Mouse (Mus musculus) neural tube, embryonic 11.5 days (tissue): ENCODE measurements at regions not wholly inside any gene's neighbourhood (a gene's known extent, or its start where the extent isn't known, plus 50 kb on each side); places are given as distances from the start of the nearest gene placed in this dataset.

Experiments used
- ATAC-seq: fragments of 200-750 bp; cut with Nextera tagmentation; 2 replicates; pipeline ENCODE4 v1.8.0; 2017; ENCODE audit warnings: moderate number of reproducible peaks, mild to moderate bottlenecking, moderate TSS enrichment, moderate library complexity; ENCODE audit not compliant: insufficient read depth, low FRiP score, low TSS enrichment
- DNase-seq: peaks from one replicate; pipeline ENCODE4 v3.0.0-alpha.2; 2015; ENCODE audit warnings: low spot score
- H3K27ac ChIP-seq: fragments of 300-500 bp; sonication (generic); 2 replicates; pipeline ENCODE4 v1.5.1; 2014; ENCODE audit warnings: low read depth, mild to moderate bottlenecking, low read length
- H3K27me3 ChIP-seq: fragments of 300-500 bp; sonication (generic); 2 replicates; pipeline ENCODE4 v1.6.1; 2014; ENCODE audit warnings: mild to moderate bottlenecking, low read length, mixed read lengths; ENCODE audit not compliant: control insufficient read depth, insufficient read depth
- H3K36me3 ChIP-seq: fragments of 300-500 bp; sonication (generic); 2 replicates; pipeline ENCODE4 v1.6.1; 2014; ENCODE audit warnings: mild to moderate bottlenecking, low read length, moderate library complexity, mixed read lengths; ENCODE audit not compliant: control insufficient read depth, insufficient read depth
- H3K4me1 ChIP-seq: fragments of 300-500 bp; sonication (generic); 2 replicates; pipeline ENCODE4 v1.6.1; 2014; ENCODE audit warnings: low read length, mixed read lengths; ENCODE audit not compliant: control insufficient read depth, insufficient read depth
- H3K4me2 ChIP-seq: fragments of 300-500 bp; sonication (generic); 2 replicates; pipeline ENCODE4 v1.6.1; 2014; ENCODE audit warnings: low read depth, mild to moderate bottlenecking, moderate library complexity
- H3K4me3 ChIP-seq: fragments of 300-500 bp; sonication (generic); 2 replicates; pipeline ENCODE4 v1.5.1; 2014; ENCODE audit warnings: low read depth, low read length
- H3K9ac ChIP-seq: fragments of 300-500 bp; sonication (generic); 2 replicates; pipeline ENCODE4 v1.6.1; 2014; ENCODE audit warnings: mild to moderate bottlenecking, low read length
- H3K9me3 ChIP-seq: fragments of 300-500 bp; sonication (generic); 2 replicates; pipeline ENCODE4 v1.6.1; 2016; ENCODE audit warnings: low read length; ENCODE audit not compliant: control insufficient read depth
- WGBS: fragments of 180-500 bp; shearing (Covaris S2); extraction: QIAGEN DNeasy Blood & Tissue Kit; methylation state at CpG from one replicate; pipeline ENCODE4 v1.1.7; 2014; 5-methylcytosine and 5-hydroxymethylcytosine counted together

DNA sequence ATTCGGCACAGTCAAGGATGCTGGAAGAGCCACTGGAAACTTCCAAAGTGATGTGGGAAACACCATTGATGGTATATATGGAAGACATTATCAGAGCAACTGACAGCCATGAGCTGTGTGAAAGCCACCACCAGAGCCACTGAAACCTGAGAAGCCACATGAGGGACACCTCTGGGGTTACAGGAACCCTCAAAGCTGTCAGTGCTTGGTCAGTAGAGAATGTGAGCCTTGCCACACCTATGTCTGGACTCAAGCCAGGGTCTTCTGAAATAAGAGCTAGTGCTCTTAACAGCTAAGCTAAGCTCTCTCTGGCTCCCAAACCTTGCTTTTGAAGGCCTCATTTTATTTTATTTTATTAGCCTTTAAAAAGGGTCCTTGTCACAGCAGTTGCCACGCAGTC lies 170.2 kb upstream of the Rapgef5 start:
- Histone ChIP-seq H3K36me3 (no peaks in the 10 kb centered on the region), H3K9ac (no peak overlapping the region), H3K4me2 (no peak overlapping the region), H3K27me3 (no peaks in the 10 kb centered on the region), H3K9me3 (no peaks in the 10 kb centered on the region), H3K27ac (no peak overlapping the region), H3K4me3 (no peak overlapping the region), H3K4me1 (peaks cover 29% of the 10 kb centered on the region)
- DNase-seq: no peak
- WGBS: 80% methylated on average over 2 of the region's 2 CpGs
- no peak for ATAC-seq

DNA sequence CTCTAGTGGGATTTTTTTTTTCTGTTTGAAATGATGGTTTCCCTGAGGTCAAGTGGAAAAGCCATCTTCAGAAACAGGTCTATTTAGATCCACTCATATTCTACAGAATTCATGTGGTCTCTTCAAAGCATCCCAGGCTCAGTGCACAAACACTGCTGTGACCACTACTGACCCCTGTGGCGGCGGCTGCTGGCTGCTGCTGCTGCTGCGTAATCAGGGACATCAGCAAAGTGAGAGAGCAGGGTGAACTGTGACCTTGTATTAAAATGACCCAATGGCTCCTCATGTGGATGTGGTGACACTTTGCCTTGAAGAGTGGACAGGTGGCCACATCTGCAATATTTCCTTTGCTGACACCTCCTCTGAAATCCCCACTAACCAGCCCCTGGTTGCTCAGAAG lies 169.1 kb upstream of the Rapgef5 start:
- no peak overlapping the region for H3K9ac ChIP-seq
- peaks cover 33% of the 10 kb centered on the region for H3K4me1 ChIP-seq
- no peaks in the 10 kb centered on the region for H3K27me3 ChIP-seq
- no peaks in the 10 kb centered on the region for H3K36me3 ChIP-seq
- 38% methylated on average over 3 of the region's 3 CpGs for WGBS
- no peak for ATAC-seq
- H3K4me3 ChIP-seq: no peak overlapping the region
- H3K4me2 ChIP-seq: no peak overlapping the region
- no peak for DNase-seq
- H3K9me3 ChIP-seq: no peaks in the 10 kb centered on the region
- no peak overlapping the region for H3K27ac ChIP-seq

DNA sequence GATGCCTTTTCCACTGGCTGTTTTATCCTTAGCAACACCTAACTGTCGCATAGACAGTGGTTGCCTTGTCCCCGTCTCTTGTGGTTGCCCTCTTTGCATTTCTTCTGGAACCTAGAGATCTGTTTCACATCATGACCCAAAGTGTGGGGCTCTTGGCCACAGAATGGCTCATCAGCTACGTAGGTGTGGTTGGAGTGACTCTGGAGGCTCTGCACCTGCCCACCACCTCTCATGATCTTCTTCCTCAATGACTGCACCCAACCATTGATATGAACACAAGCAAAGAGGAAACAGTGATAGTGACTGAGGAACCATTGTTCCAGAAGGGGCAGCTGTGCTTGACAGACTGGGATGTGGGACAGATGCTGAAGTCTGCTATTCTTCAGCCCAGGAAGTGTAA lies 167.8 kb upstream of the Rapgef5 start:
- Histone ChIP-seq H3K4me2 (no peak overlapping the region), H3K9ac (no peak overlapping the region), H3K9me3 (no peaks in the 10 kb centered on the region), H3K4me1 (peaks cover 39% of the 10 kb centered on the region), H3K27me3 (no peaks in the 10 kb centered on the region), H3K27ac (no peak overlapping the region), H3K4me3 (no peak overlapping the region), H3K36me3 (no peaks in the 10 kb centered on the region)
- DNase-seq: no peak
- no peak for ATAC-seq
- WGBS: 91% methylated on average over 3 of the region's 3 CpGs

DNA sequence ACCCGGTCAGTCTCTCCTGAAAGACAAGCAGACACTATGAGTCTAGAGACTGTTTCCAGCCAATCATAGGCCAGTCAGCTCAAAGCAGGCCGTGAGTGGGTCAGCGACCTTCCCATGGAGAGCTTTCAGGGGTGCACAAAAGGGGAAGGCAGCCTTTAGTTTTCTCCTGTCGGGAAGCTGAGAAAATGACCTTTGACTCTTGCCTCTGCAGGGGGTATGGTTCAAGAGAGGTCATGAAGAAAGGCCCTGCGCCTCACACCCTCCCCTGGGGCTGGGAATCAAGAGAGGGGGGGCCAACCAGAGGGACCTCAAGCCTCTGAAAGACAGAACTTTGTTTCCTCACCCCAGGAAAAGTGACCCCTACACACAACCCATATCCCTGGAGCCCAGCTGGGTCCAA lies 164.4 kb upstream of the Rapgef5 start:
- DNase-seq: peak; percentile 24
- Histone ChIP-seq H3K4me2 (no peak overlapping the region), H3K27me3 (no peaks in the 10 kb centered on the region), H3K9me3 (no peaks in the 10 kb centered on the region), H3K27ac (no peak overlapping the region), H3K36me3 (no peaks in the 10 kb centered on the region), H3K9ac (no peak overlapping the region), H3K4me3 (no peak overlapping the region), H3K4me1 (peaks cover 17% of the 10 kb centered on the region)
- WGBS: 2% methylated on average over 5 of the region's 5 CpGs
- no peak for ATAC-seq

DNA sequence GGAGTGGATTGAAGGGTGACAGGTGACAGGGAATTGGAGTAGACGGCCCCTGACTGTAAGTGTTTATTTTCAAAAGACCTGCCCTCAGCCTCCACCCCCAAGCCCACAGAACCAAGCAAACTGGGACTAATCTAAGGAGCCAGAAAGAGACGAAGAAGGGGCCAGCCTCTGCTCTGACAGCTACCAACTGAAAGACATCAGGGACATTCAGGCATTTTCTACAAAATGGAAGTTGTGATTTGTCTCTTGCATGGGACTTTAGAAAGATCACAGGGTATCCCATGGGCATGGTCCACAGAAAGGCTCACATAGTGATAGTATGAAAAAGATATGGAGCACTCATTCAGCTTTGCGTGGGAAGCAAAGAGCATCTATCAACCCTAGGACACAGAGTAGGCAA lies 163.8 kb upstream of the Rapgef5 start:
- DNase-seq (no peak), ATAC-seq (0 out of 2 replicates have a peak, but pooled peaks have one; percentile 33)
- WGBS: 33% methylated on average over 3 of the region's 3 CpGs
- Histone ChIP-seq H3K27ac (no peak overlapping the region), H3K4me2 (no peak overlapping the region), H3K4me1 (peaks cover 13% of the 10 kb centered on the region), H3K9ac (no peak overlapping the region), H3K36me3 (no peaks in the 10 kb centered on the region), H3K4me3 (no peak overlapping the region), H3K9me3 (no peaks in the 10 kb centered on the region), H3K27me3 (no peaks in the 10 kb centered on the region)

DNA sequence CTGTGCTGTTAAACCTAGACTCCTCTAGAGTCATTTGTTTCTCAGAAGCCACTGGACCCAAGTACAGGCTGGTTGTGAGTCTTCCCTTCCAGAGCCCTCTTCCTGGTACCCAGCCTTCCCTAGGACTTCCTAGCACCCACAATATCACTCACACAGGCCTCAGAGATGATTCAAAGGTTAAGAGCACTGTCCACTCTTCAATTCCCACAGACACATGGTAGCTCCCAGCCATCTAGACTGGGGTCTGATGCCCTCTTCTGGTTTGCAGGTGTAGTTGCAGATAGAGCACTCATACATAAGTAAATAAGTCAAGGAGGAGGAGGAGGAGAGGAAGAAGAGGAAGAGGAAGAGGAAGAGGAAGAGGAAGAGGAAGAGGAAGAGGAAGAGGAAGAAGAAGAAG lies 163.3 kb upstream of the Rapgef5 start:
- H3K4me1 ChIP-seq: peaks cover 13% of the 10 kb centered on the region
- no peak overlapping the region for H3K4me3 ChIP-seq
- peak; percentile 47 for DNase-seq
- H3K4me2 ChIP-seq: no peak overlapping the region
- H3K9me3 ChIP-seq: no peaks in the 10 kb centered on the region
- H3K27ac ChIP-seq: no peak overlapping the region
- H3K36me3 ChIP-seq: no peaks in the 10 kb centered on the region
- no peaks in the 10 kb centered on the region for H3K27me3 ChIP-seq
- ATAC-seq: 0 out of 2 replicates have a peak, but pooled peaks have one; percentile 27
- no peak overlapping the region for H3K9ac ChIP-seq

DNA sequence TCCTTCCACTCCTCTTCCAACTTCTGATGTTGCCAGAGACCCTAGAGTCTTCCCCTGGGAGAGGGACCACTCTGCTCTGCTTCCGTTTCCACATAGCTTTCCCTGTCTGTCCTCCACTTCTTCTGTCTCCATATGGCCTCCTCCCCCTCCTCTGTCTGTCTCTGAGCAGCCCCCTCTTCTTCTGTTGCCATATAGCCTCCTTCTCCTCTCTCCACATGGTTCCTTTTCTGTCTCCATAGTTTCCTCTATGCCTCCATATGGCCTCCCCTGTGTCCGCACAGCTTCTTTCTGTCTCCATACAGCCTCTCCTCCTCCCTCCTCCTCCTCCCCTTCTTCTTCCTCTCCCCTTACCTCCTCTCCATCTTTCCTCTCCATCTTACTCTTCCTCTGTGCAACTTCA lies 158.5 kb upstream of the Rapgef5 start:
- no peak overlapping the region for H3K27ac ChIP-seq
- 78% methylated on average over 2 of the region's 2 CpGs for WGBS
- no peak for ATAC-seq

DNA sequence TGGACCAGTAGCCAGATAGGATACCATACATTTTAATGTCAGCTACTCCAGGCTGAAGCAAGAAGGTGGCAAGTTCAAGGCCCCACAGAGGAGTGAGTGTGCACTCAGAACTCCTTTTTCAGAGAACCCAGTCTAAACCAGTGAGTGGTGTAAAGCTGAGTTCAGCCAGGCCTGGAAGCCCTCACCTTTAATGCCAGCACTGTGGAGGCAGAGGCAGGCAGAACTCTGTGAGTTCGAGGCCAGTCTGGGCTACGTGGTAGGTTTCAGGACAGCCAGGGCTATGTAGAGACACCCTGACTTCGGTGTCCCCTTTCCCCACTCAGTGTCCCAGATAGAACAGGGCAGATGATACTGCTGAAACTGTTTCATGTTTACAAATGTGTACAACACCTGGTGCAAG lies 157.4 kb upstream of the Rapgef5 start:
- no peak overlapping the region for H3K4me2 ChIP-seq
- no peak for DNase-seq

More for the DNA sequence above, 158.5 kb upstream of the Rapgef5 start:
- no peaks in the 10 kb centered on the region for H3K4me1 ChIP-seq
- no peak overlapping the region for H3K4me2 ChIP-seq
- no peak overlapping the region for H3K4me3 ChIP-seq
- no peaks in the 10 kb centered on the region for H3K36me3 ChIP-seq
- no peaks in the 10 kb centered on the region for H3K27me3 ChIP-seq
- H3K9me3 ChIP-seq: no peaks in the 10 kb centered on the region
- no peak for DNase-seq
- no peak overlapping the region for H3K9ac ChIP-seq

DNA sequence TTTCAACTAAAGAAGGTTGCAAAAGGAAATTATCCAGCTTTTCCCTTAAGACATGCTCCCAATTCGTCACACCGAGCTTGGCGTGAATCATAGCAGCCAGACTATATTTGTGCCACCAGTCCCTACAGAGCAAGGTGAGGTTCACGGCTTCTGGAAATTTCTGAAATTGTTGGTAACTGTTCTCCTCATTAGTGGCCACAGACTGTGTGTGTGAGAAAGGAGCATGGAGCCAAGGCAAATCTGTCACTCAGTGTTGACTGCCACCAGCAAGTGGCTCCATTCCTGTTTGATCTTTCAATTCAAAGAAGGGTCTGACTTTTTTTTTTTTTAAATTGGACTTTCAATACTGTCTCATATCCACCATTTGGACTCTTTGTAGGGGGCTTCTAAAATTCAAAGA lies 156.1 kb upstream of the Rapgef5 start:
- no peaks in the 10 kb centered on the region for H3K27me3 ChIP-seq
- WGBS: 81% methylated on average over 4 of the region's 4 CpGs
- no peaks in the 10 kb centered on the region for H3K4me1 ChIP-seq
- ATAC-seq (no peak), DNase-seq (no peak)
- no peak overlapping the region for H3K4me3 ChIP-seq
- no peak overlapping the region for H3K27ac ChIP-seq
- H3K36me3 ChIP-seq: no peaks in the 10 kb centered on the region
- H3K4me2 ChIP-seq: no peak overlapping the region
- no peaks in the 10 kb centered on the region for H3K9me3 ChIP-seq
- no peak overlapping the region for H3K9ac ChIP-seq

More for the DNA sequence above, 157.4 kb upstream of the Rapgef5 start:
- Histone ChIP-seq H3K27me3 (no peaks in the 10 kb centered on the region), H3K9me3 (no peaks in the 10 kb centered on the region), H3K9ac (no peak overlapping the region), H3K4me3 (no peak overlapping the region), H3K36me3 (no peaks in the 10 kb centered on the region), H3K4me1 (no peaks in the 10 kb centered on the region), H3K27ac (no peak overlapping the region)
- 91% methylated on average over 3 of the region's 3 CpGs for WGBS
- no peak for ATAC-seq
